Mouse (Mus musculus): ENCODE results near the gene Fmc1.
A peak's percentile ranks its signal among the peaks of the same experiment; 100 is the strongest.

DNA sequence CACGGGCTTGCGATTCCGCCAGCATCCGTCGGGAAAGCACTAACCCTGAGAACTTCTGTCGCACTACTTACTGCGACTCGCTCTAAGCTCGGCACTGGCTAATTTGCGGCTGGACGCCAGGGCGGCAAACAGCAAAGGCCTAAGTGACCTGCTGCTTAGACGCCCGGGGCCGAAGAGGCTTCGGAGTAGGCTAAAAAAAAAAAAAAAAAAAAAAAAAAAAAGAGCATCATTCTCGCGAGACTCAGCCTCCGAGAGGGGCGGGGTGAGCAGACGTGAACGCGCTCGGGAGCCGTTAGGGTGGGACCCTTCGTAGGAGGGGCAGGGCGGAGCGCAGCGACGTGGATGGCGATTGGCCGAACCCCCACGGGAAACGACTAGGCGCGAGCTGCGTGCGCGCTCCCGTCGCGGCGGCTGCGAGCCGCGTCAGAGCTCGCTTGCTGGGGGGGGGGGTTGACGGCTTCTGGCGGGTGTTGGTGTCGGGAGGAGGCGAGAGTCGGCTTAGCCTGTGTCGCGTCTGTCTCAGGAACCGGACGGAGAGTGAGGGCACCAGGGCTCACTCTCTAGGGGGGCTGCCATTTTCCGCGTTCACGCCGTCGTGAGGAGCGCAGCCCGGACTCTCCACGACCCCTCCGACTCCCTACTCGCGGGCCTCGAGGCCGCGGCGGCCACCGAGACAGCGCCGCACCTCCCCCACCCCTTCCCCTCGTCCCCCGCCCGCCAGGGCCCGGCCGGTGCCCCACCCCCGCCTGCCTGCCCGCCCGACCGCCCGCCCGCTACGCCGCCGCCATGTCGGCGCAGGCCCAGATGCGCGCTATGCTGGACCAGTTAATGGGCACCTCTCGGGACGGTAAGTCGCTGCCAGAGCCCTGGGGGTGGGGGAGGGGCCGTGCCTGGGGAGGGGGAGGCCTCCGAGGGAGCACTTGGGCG, 18.0 kb downstream of the Fmc1 start, which contains the start of gene Luc7l2:
- TF ChIP-seq CTCF (IDR thresholded peaks at IDR 0.05) (no peak), EP300 (IDR thresholded peaks at IDR 0.05) (peak; percentile 96)

Measured in lung, postnatal 0 days (tissue).